Mouse (Mus musculus): ENCODE data around the gene Clcnkb. TPM values are rescaled to one million over a fixed set of nuclear protein-coding genes. Genes with fewer than 3 reads are reported as not detected.

Clcnkb gene
- not detected in 2 replicates for polyA plus RNA-seq (2015; fragmentation: Nextera tagmentation; extraction: Ambion mirVana)

DNA sequence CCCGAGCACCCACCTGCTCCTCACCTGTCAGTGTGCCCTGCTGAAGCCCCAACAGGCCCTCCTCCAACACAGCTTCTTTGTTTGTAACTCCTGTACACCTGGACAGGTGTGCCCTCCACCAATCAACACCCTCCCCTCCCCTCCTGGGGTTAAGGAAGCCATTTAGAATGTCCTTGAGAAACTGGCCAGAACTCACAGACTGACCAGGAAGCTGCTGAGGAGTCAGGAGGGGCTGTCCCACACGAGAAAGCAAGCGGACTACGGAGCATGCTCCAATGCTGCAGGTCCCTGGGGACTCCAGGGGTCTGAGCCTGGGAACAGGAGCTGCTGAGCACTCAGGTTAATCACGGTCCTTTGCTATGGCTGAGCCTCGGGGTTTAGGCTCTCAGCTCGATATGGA lies at the start of gene Clcnkb:
Gene Clcnkb (minus strand): TSS at position 91 of the 400 bp plus-strand sequence.
- H3K9ac ChIP-seq (ENCODE audit: low read depth, low read length) = no peak within 1 kb of the TSS
- no peak for ATAC-seq
- H3K9me3 ChIP-seq (ENCODE audit: control insufficient read depth) = no peaks in the 10 kb centered on the region
- H3K4me3 ChIP-seq (ENCODE audit: low read depth, low read length) = no peak within 1 kb of the TSS
- no peak for TF ChIP-seq CTCF (IDR thresholded peaks at IDR 0.05; ENCODE audit: low read depth)
- WGBS = 65% methylated on average over 7 of the region's 7 CpGs
- no peak within 1 kb of the TSS for H3K4me2 ChIP-seq (replicated peaks; ENCODE audit: low read depth)
- no peaks in the 10 kb centered on the region; the same call in 1 of the 2 replicates for H3K4me1 ChIP-seq (replicated peaks; ENCODE audit: control insufficient read depth, insufficient read depth, low read length)
- H3K27ac ChIP-seq (ENCODE audit: low read depth, low read length) = no peak within 1 kb of the TSS
- H3K27me3 ChIP-seq (replicated peaks; ENCODE audit: control insufficient read depth, insufficient read depth, low read length) = no peaks in the 10 kb centered on the region
- no peaks in the 10 kb centered on the region for H3K36me3 ChIP-seq (ENCODE audit: control insufficient read depth, insufficient read depth)

DNA sequence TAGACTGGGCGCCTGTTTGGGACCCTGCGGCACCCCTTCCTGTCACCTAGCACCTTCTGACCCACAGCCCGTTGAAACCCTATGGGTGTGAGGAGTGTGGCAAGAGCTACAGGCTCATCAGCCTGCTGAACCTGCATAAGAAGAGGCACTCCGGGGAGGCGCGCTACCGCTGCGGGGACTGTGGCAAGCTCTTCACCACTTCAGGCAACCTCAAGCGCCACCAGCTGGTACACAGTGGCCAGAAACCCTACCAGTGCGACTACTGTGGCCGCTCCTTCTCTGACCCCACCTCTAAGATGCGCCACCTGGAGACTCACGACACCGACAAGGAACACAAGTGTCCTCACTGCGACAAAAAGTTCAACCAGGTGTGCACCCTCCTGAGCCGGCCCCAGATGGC lies 48.9 kb upstream of the Clcnkb start:
- no peak for ATAC-seq
- WGBS = 78% methylated on average over 16 of the region's 16 CpGs
- no peaks in the 10 kb centered on the region for H3K27me3 ChIP-seq (replicated peaks; ENCODE audit: control insufficient read depth, insufficient read depth, low read length)
- H3K9me3 ChIP-seq (ENCODE audit: control insufficient read depth) = no peaks in the 10 kb centered on the region
- no peak overlapping the region for H3K4me3 ChIP-seq (ENCODE audit: low read depth, low read length)
- H3K9ac ChIP-seq (ENCODE audit: low read depth, low read length) = no peak overlapping the region
- 0 out of 2 replicates have a peak overlapping the region, but pooled peaks have one; percentile 4 for H3K27ac ChIP-seq (ENCODE audit: low read depth, low read length)
- no peak overlapping the region for H3K4me2 ChIP-seq (replicated peaks; ENCODE audit: low read depth)
- no peaks in the 10 kb centered on the region for H3K4me1 ChIP-seq (replicated peaks; ENCODE audit: control insufficient read depth, insufficient read depth, low read length)
- H3K36me3 ChIP-seq (ENCODE audit: control insufficient read depth, insufficient read depth) = peaks cover 86% of the 10 kb centered on the region
- no peak for TF ChIP-seq CTCF (IDR thresholded peaks at IDR 0.05; ENCODE audit: low read depth)

DNA sequence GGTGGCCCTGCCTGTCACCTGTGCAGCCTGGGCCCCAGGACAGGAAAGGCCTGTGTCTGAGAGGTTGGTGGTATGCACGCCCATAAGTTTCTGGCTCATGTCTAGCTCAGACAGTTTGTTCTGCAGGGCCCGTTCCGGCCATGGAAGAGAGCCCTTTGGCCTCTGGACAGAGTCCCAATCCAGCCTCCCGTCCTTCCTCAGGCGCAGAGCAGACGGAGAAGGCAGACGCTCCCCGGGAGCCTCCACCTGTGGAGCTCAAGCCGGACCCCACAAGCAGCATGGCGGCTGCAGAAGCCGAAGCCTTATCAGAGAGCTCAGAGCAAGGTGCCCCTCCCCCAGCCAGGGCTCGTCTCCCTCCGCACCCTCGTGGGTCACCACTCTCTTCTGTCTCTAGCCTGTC lies 47.7 kb upstream of the Clcnkb start:
- 69% methylated on average over 14 of the region's 14 CpGs for WGBS
- Histone ChIP-seq H3K27me3 (replicated peaks; ENCODE audit: control insufficient read depth, insufficient read depth, low read length) (no peaks in the 10 kb centered on the region), H3K9me3 (ENCODE audit: control insufficient read depth) (no peaks in the 10 kb centered on the region), H3K27ac (ENCODE audit: low read depth, low read length) (no peak overlapping the region), H3K4me2 (replicated peaks; ENCODE audit: low read depth) (no peak overlapping the region), H3K4me3 (ENCODE audit: low read depth, low read length) (no peak overlapping the region), H3K9ac (ENCODE audit: low read depth, low read length) (no peak overlapping the region), H3K4me1 (replicated peaks; ENCODE audit: control insufficient read depth, insufficient read depth, low read length) (no peaks in the 10 kb centered on the region), H3K36me3 (ENCODE audit: control insufficient read depth, insufficient read depth) (peaks cover 74% of the 10 kb centered on the region)
- TF ChIP-seq CTCF (IDR thresholded peaks at IDR 0.05; ENCODE audit: low read depth) = no peak
- ATAC-seq = no peak

DNA sequence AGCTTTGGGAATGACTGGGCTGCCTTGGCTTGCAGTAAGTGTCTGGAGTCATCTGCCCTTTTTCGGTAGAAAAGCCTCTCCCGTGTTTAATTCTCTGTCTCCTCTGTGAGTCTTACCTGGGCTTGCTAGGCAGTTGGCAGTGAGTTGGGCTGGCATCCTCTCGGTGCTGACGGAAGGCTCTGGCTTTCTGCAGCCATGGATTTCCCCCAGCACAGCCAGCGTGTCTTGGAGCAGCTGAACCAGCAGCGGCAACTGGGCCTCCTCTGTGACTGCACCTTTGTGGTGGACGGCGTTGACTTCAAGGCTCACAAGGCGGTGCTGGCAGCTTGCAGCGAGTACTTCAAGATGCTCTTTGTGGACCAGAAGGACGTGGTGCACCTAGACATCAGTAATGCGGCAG lies 45.8 kb upstream of the Clcnkb start:
- 91% methylated on average over 12 of the region's 12 CpGs for WGBS
- no peak overlapping the region for H3K4me2 ChIP-seq (replicated peaks; ENCODE audit: low read depth)
- no peak overlapping the region; the same call in 1 of the 2 replicates for H3K9ac ChIP-seq (ENCODE audit: low read depth, low read length)
- ATAC-seq = no peak
- no peak overlapping the region for H3K4me3 ChIP-seq (ENCODE audit: low read depth, low read length)
- H3K9me3 ChIP-seq (ENCODE audit: control insufficient read depth) = no peaks in the 10 kb centered on the region
- H3K27me3 ChIP-seq (replicated peaks; ENCODE audit: control insufficient read depth, insufficient read depth, low read length) = no peaks in the 10 kb centered on the region
- TF ChIP-seq CTCF (IDR thresholded peaks at IDR 0.05; ENCODE audit: low read depth) = no peak
- no peak overlapping the region for H3K27ac ChIP-seq (ENCODE audit: low read depth, low read length)
- H3K36me3 ChIP-seq (ENCODE audit: control insufficient read depth, insufficient read depth) = peaks cover 61% of the 10 kb centered on the region
- H3K4me1 ChIP-seq (replicated peaks; ENCODE audit: control insufficient read depth, insufficient read depth, low read length) = no peaks in the 10 kb centered on the region

DNA sequence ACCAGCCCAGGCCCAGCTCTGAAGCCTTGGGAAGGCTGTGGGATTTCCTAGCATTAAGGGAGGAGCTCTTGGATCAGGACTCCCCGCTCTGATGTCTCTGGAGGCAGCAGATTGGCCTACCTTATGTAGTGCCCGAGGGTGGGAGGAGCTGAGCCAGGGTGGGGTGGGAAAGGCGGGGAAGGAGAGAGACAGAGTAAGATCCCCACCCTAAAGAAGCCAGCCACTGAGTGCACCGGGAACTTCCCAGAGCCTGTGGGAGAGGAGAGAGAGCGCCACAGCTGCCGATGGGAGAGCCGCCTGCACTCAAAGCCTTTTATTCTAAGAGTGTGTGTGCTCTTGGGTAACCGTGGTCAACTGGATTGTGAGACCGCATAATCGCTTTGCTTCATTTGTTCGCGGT lies 45.3 kb upstream of the Clcnkb start:
- WGBS = 57% methylated on average over 12 of the region's 12 CpGs
- H3K4me2 ChIP-seq (replicated peaks; ENCODE audit: low read depth) = no peak overlapping the region
- no peak overlapping the region for H3K4me3 ChIP-seq (ENCODE audit: low read depth, low read length)
- H3K4me1 ChIP-seq (replicated peaks; ENCODE audit: control insufficient read depth, insufficient read depth, low read length) = no peaks in the 10 kb centered on the region
- H3K36me3 ChIP-seq (ENCODE audit: control insufficient read depth, insufficient read depth) = peaks cover 56% of the 10 kb centered on the region
- H3K27me3 ChIP-seq (replicated peaks; ENCODE audit: control insufficient read depth, insufficient read depth, low read length) = no peaks in the 10 kb centered on the region
- ATAC-seq = peak; percentile 57
- H3K9me3 ChIP-seq (ENCODE audit: control insufficient read depth) = no peaks in the 10 kb centered on the region
- H3K27ac ChIP-seq (ENCODE audit: low read depth, low read length) = no peak overlapping the region
- H3K9ac ChIP-seq (ENCODE audit: low read depth, low read length) = no peak overlapping the region
- TF ChIP-seq CTCF (IDR thresholded peaks at IDR 0.05; ENCODE audit: low read depth) = no peak

DNA sequence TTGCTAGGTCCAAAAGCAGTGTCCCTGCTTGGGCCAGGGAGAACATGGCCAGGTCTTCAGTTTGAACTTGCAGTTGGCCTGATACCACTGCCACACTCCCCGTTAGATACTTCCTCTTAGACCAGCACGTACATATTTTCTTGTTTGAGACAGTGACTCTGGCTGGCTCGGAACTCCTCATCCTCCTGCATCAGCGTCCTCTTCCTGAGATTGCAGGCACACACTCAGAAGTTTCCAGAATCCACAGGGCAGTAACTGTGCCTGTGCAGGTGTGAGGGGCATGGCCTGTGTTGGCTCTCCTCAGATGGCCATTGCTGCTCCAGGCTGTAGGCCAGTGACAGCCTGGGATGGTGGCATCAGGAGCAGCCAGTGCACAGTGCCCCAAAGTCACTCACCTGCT lies 44.7 kb upstream of the Clcnkb start:
- no peak for TF ChIP-seq CTCF (IDR thresholded peaks at IDR 0.05; ENCODE audit: low read depth)
- Histone ChIP-seq H3K36me3 (ENCODE audit: control insufficient read depth, insufficient read depth) (peaks cover 50% of the 10 kb centered on the region), H3K4me1 (replicated peaks; ENCODE audit: control insufficient read depth, insufficient read depth, low read length) (no peaks in the 10 kb centered on the region), H3K9me3 (ENCODE audit: control insufficient read depth) (no peaks in the 10 kb centered on the region), H3K27ac (ENCODE audit: low read depth, low read length) (no peak overlapping the region), H3K9ac (ENCODE audit: low read depth, low read length) (no peak overlapping the region), H3K4me3 (ENCODE audit: low read depth, low read length) (no peak overlapping the region), H3K27me3 (replicated peaks; ENCODE audit: control insufficient read depth, insufficient read depth, low read length) (no peaks in the 10 kb centered on the region), H3K4me2 (replicated peaks; ENCODE audit: low read depth) (no peak overlapping the region)
- 90% methylated on average over 4 of the region's 4 CpGs for WGBS
- ATAC-seq = no peak

DNA sequence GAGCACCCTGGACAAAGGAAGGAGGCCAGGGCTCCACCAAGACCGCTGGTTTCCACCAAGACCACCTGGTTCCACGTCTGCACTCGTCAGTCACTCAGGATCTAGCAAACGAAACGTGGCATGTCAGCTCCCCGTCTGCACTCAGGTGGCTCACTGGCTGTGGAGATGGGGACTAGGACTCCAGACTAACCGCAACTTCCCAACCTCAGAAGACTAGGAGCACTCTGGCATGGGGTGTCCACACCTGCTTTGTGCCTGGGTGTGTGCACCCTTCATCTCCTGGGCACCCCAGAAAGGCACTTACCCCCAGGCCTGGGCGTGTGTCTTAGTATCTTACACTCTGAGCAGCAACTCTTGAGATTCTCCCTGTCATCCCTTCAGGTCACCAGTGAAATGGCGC lies 44.0 kb upstream of the Clcnkb start:
- 93% methylated on average over 9 of the region's 9 CpGs for WGBS
- ATAC-seq = no peak

More for the DNA sequence above, 44.0 kb upstream of the Clcnkb start:
- Histone ChIP-seq H3K9ac (ENCODE audit: low read depth, low read length) (no peak overlapping the region), H3K36me3 (ENCODE audit: control insufficient read depth, insufficient read depth) (peaks cover 43% of the 10 kb centered on the region), H3K4me2 (replicated peaks; ENCODE audit: low read depth) (no peak overlapping the region), H3K4me1 (replicated peaks; ENCODE audit: control insufficient read depth, insufficient read depth, low read length) (no peaks in the 10 kb centered on the region), H3K9me3 (ENCODE audit: control insufficient read depth) (no peaks in the 10 kb centered on the region), H3K4me3 (ENCODE audit: low read depth, low read length) (no peak overlapping the region), H3K27ac (ENCODE audit: low read depth, low read length) (no peak overlapping the region), H3K27me3 (replicated peaks; ENCODE audit: control insufficient read depth, insufficient read depth, low read length) (no peaks in the 10 kb centered on the region)
- TF ChIP-seq CTCF (IDR thresholded peaks at IDR 0.05; ENCODE audit: low read depth) = no peak

Measured in intestine, postnatal 0 days (tissue).